In genomic region chr4:107998641-107999332, GRCm38 (mm10) we compare ENCODE assay signal across 11 mouse cellular contexts. TPM values are rescaled to one million over a fixed set of nuclear protein-coding genes. Genes with fewer than 3 reads are reported as not detected.
DNase-seq lines count a peak whose midpoint lies in the region; ATAC-seq and TF ChIP-seq lines count a peak whose summit lies in the region.
"Had no signal": no experiment of that assay in that cellular context is flagged by ENCODE, and none has a peak within 500 bp of the region (broad histone marks: within the 10 kb centered on the region; RNA-seq: fewer than 3 reads in every experiment).

No protein-coding gene starts in this region.

- 59% methylated on average over 11 of the region's 11 CpGs for WGBS in liver, adult 2 months
- WGBS in liver, postnatal 0 days (ENCODE audit: insufficient replicate concordance): 66% methylated on average over 11 of the region's 11 CpGs
- WGBS in forebrain, embryonic 13.5 days: 26% methylated on average over 11 of the region's 11 CpGs

- ATAC-seq in liver, postnatal 0 days: no peak
- no peak for ATAC-seq in forebrain, embryonic 13.5 days

- H3K4me1 ChIP-seq in liver, adult 2 months (ENCODE audit: control insufficient read depth, insufficient read depth, low read length): peaks cover 6% of the 10 kb centered on the region; the same call in 1 of the 2 replicates
- no peaks in the 10 kb centered on the region for H3K4me1 ChIP-seq in liver, postnatal 0 days (ENCODE audit: insufficient read depth)
- peaks cover 5% of the 10 kb centered on the region for H3K4me1 ChIP-seq in forebrain, embryonic 13.5 days

- TF ChIP-seq POLR2A in liver, adult 2 months (IDR thresholded peaks at IDR 0.05; ENCODE audit: extremely low read depth, insufficient read depth, low read length): no peak

- H3K27me3 ChIP-seq in liver, adult 2 months (ENCODE audit: control insufficient read depth, insufficient read depth, low read length): no peaks in the 10 kb centered on the region
- H3K27me3 ChIP-seq in liver, postnatal 0 days (ENCODE audit: insufficient read depth, low read length): no peaks in the 10 kb centered on the region
- H3K27me3 ChIP-seq in forebrain, embryonic 13.5 days: no peaks in the 10 kb centered on the region

- TF ChIP-seq CTCF in liver, adult 2 months (IDR thresholded peaks at IDR 0.05; ENCODE audit: low read depth, low read length): no peak
- no peak for TF ChIP-seq CTCF in liver, postnatal 0 days (IDR thresholded peaks at IDR 0.05; ENCODE audit: low read depth)

- no peak overlapping the region for H3K27ac ChIP-seq in liver, adult 2 months (replicated peaks; ENCODE audit: insufficient read depth, low read depth, low read length)
- H3K27ac ChIP-seq in liver, postnatal 0 days (ENCODE audit: low read depth): no peak overlapping the region
- H3K27ac ChIP-seq in forebrain, embryonic 13.5 days: no peak overlapping the region

- no peak overlapping the region for H3K4me2 ChIP-seq in liver, postnatal 0 days (ENCODE audit: low read depth, low read length)
- no peak overlapping the region for H3K4me2 ChIP-seq in forebrain, embryonic 13.5 days

- no peak overlapping the region for H3K4me3 ChIP-seq in liver, adult 2 months (ENCODE audit: insufficient read depth, low read depth, low read length)
- no peak overlapping the region for H3K4me3 ChIP-seq in liver, postnatal 0 days (ENCODE audit: low read depth, low read length)
- no peak overlapping the region for H3K4me3 ChIP-seq in forebrain, embryonic 13.5 days

- no peak overlapping the region for H3K9ac ChIP-seq in liver, adult 2 months (ENCODE audit: low read depth, low read length)
- no peak overlapping the region for H3K9ac ChIP-seq in liver, postnatal 0 days (replicated peaks)
- no peak overlapping the region for H3K9ac ChIP-seq in forebrain, embryonic 13.5 days

- no peaks in the 10 kb centered on the region for H3K9me3 ChIP-seq in liver, postnatal 0 days (ENCODE audit: low read length)
- 0 out of 2 replicates have a peak, but pooled peaks cover 3% of the 10 kb centered on the region for H3K9me3 ChIP-seq in forebrain, embryonic 13.5 days (replicated peaks)

- H3K79me2 ChIP-seq in liver, adult 2 months (ENCODE audit: control insufficient read depth, insufficient read depth, low read length): no peaks in the 10 kb centered on the region

- H3K36me3 ChIP-seq in liver, adult 2 months (ENCODE audit: control insufficient read depth, insufficient read depth, low read length): no peaks in the 10 kb centered on the region
- no peaks in the 10 kb centered on the region for H3K36me3 ChIP-seq in liver, postnatal 0 days (replicated peaks; ENCODE audit: insufficient read depth, low read length)
- H3K36me3 ChIP-seq in forebrain, embryonic 13.5 days (ENCODE audit: poor library complexity, severe bottlenecking): no peaks in the 10 kb centered on the region

- DNase-seq in liver, adult 2 months (ENCODE audit: extremely low read depth, low read depth, low spot score): peak; percentile 47
- no peak for DNase-seq in liver, postnatal 0 days
- DNase-seq in gastrocnemius, adult 8-10 months (ENCODE audit: low spot score in 2 of 2): peak; percentile 49 to 69
- peak; percentile 90 for DNase-seq in kidney, adult 9 months
- peak; percentile 86 for DNase-seq in skeletal muscle tissue, adult 2 months (ENCODE audit: low read depth, low spot score)
- DNase-seq in layer of hippocampus, postnatal 25 days (ENCODE audit: extremely low spot score in 1 of 2, low spot score in 1 of 2): no peak
- DNase-seq in cerebellum, adult 11-12 months: no peak
- DNase-seq: right cerebral cortex, postnatal 25 days had no signal

- TF ChIP-seq EP300 in liver, postnatal 0 days (IDR thresholded peaks at IDR 0.05; ENCODE audit: low read depth): no peak

RNA-seq across cellular contexts. Expression of gene Slc1a7, which starts 30.7 kb away (rescaled TPM):
- total RNA-seq in liver, adult 2 months (2014; rRNA removed): 0.07 and 0.09 TPM in 2 replicates
- 0.04 and 0.07 TPM in 2 replicates for polyA plus RNA-seq in liver, adult 2 months (2012; rRNA removed)
- polyA plus RNA-seq in liver, postnatal 0 days (2015; fragmentation: Nextera tagmentation; extraction: Ambion mirVana): 0.04 TPM in 1 of 2 replicates, not detected in the other
- under 1 TPM in 3 of 4 experiments, not detected in 1; 0.15 to 0.27 (median 0.16) TPM for total RNA-seq in gastrocnemius, adult 8-10 months (2022)
- not detected in 2 replicates for polyA plus RNA-seq in forebrain, embryonic 13.5 days (2015; fragmentation: Nextera tagmentation; extraction: Ambion mirVana)
- not detected for total RNA-seq in layer of hippocampus, postnatal 25 days (2021)
- total RNA-seq: common myeloid progenitor, adult 5-6 weeks had no signal
- polyA plus RNA-seq: liver, embryonic 16.5 days had no signal

Comparison
In these comparisons a context has a peak if more than half of its experiments do, and no peak if none do; other contexts are left out.
1. DNase-seq: peak in liver, adult 2 months (single experiment), gastrocnemius, adult 8-10 months (2 of 2), kidney, adult 9 months (single experiment) and skeletal muscle tissue, adult 2 months (single experiment); none in liver, postnatal 0 days (single experiment), layer of hippocampus, postnatal 25 days (0 of 2) and cerebellum, adult 11-12 months (single experiment).